Mouse (Mus musculus): ENCODE results near the gene Dennd1a. TPM values are rescaled to one million over a fixed set of nuclear protein-coding genes. Genes with fewer than 3 reads are reported as not detected.

Dennd1a gene
- polyA plus RNA-seq, 1 experiment from 2014 or later, result 16.4 TPM

DNA sequence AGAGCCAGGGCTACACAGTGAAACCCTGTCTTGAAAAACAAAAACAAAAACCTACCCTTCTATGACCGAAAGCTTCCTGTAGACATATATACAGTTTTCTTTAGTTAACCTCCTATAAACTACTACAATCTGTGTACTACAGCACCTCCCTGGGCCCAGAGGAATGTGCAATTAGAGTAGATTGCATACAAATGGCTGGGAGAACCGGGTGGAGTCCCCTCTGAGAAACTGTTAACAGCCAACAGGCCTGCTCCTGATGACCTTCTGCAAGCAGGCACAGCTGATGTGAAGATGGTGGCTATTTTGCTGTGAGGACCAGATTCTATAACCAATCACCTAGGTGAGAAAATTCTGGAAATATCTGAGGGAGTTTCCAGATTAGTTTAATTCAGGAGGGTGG is 1.0 kb upstream of the Dennd1a start:
- no peak overlapping the region for H3K27ac ChIP-seq
- H3K9me3 ChIP-seq (replicated peaks), result no peaks in the 10 kb centered on the region
- ATAC-seq (ENCODE audit: low FRiP score), result no peak
- 62% methylated on average over 2 of the region's 2 CpGs for WGBS
- H3K27me3 ChIP-seq, result no peaks in the 10 kb centered on the region
- H3K36me3 ChIP-seq, result no peaks in the 10 kb centered on the region
- no peak overlapping the region for H3K4me3 ChIP-seq
- H3K9ac ChIP-seq, result no peak overlapping the region
- no peak overlapping the region for H3K4me2 ChIP-seq (replicated peaks)
- H3K4me1 ChIP-seq, result peaks cover 11% of the 10 kb centered on the region

DNA sequence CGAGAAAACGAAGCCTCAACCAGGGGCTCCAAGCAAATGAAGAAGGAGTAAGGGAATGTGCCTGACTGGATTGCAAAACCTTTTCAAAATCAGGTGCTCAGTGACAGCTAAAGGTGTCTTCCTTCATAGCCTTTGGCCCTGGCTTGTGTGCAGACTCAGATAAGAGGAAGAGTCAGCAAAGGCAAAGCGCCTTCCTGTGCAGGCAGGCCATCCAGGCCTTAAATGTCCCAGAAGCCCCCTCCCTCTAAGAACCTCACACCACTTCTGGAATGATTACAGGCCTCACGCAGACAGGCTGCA is 807 bp downstream of the Dennd1a start:
- peaks cover 11% of the 10 kb centered on the region for H3K4me1 ChIP-seq
- peak overlapping the region; percentile 92 for H3K27ac ChIP-seq
- H3K27me3 ChIP-seq, result no peaks in the 10 kb centered on the region
- H3K9ac ChIP-seq, result peak overlapping the region; percentile 80
- WGBS, result 13% methylated on average over 4 of the region's 4 CpGs
- peak overlapping the region; percentile 83 for H3K4me3 ChIP-seq
- H3K4me2 ChIP-seq (replicated peaks), result peak overlapping the region; percentile 80
- H3K36me3 ChIP-seq, result no peaks in the 10 kb centered on the region
- ATAC-seq (ENCODE audit: low FRiP score), result no peak; the same call in 1 of the 2 replicates
- H3K9me3 ChIP-seq (replicated peaks), result no peaks in the 10 kb centered on the region

GRCm38 (mm10) chr2:38285781-38286432 is 1.3 kb downstream of the Dennd1a start:
- WGBS, result 66% methylated on average over 4 of the region's 4 CpGs
- Histone ChIP-seq H3K9me3 (replicated peaks) (no peaks in the 10 kb centered on the region), H3K27me3 (no peaks in the 10 kb centered on the region), H3K36me3 (no peaks in the 10 kb centered on the region), H3K4me3 (peak overlapping the region; percentile 83), H3K27ac (no peak overlapping the region), H3K4me2 (replicated peaks) (peak overlapping the region; percentile 80), H3K4me1 (peaks cover 11% of the 10 kb centered on the region), H3K9ac (peak overlapping the region; percentile 80)
- no peak for ATAC-seq (ENCODE audit: low FRiP score)

DNA sequence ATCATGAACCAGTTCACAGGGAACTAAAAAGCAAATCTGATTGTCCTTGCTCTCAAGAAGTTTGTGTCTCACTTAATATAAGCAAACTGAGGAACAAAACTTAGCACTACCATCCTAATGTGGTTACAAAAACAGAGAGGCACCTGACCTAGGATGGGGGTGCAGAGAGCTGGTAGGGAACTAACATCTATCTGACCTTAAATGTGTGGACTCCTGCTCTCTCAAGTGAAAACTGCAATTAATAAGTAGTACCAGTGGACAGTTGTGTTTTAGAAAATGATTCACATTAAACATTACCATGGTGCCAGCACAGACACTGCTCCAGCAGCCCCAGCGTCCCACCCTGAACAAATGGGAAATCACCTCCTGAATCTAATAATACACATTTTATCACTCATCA is 3.2 kb downstream of the Dennd1a start:
- peaks cover 11% of the 10 kb centered on the region for H3K4me1 ChIP-seq
- WGBS, result 87% methylated on average over 1 of the region's 1 CpGs
- no peak for ATAC-seq (ENCODE audit: low FRiP score)

DNA sequence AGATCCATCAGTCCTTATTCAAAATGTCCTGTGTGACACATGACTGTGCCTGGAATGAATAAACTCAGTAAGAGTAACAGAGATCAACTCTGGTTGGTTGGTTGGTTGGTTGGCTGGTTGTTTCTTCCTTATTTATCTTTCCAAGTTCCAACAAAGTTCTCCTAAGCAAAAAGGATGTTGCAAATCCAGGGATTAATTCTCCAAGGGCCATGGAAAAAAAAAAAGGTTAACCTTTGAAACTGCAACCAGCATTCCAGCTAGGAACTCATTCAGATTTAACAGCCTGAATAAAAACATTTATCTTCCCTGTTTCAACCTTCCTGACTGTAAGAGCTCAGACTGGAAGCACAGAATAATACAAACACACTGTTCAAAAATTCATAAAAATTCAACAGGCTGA is 6.8 kb downstream of the Dennd1a start:
- Histone ChIP-seq H3K36me3 (no peaks in the 10 kb centered on the region), H3K4me3 (no peak overlapping the region), H3K9ac (no peak overlapping the region), H3K4me2 (replicated peaks) (no peak overlapping the region), H3K9me3 (replicated peaks) (no peaks in the 10 kb centered on the region), H3K4me1 (no peaks in the 10 kb centered on the region), H3K27ac (no peak overlapping the region), H3K27me3 (no peaks in the 10 kb centered on the region)
- no peak for ATAC-seq (ENCODE audit: low FRiP score)

More for the DNA sequence above, 3.2 kb downstream of the Dennd1a start:
- H3K9ac ChIP-seq, result no peak overlapping the region
- H3K4me2 ChIP-seq (replicated peaks), result no peak overlapping the region
- no peak overlapping the region for H3K4me3 ChIP-seq
- no peaks in the 10 kb centered on the region for H3K36me3 ChIP-seq
- H3K27me3 ChIP-seq, result no peaks in the 10 kb centered on the region
- no peaks in the 10 kb centered on the region for H3K9me3 ChIP-seq (replicated peaks)
- H3K27ac ChIP-seq, result no peak overlapping the region

- WGBS, result 94% methylated on average over 2 of the region's 2 CpGs
- no peaks in the 10 kb centered on the region for H3K4me1 ChIP-seq
- H3K9me3 ChIP-seq (replicated peaks), result no peaks in the 10 kb centered on the region
Measured at GRCm38 (mm10) chr2:38274973-38275372, 12.2 kb downstream of the Dennd1a start.

GRCm38 (mm10) chr2:38263653-38264052 is 23.5 kb downstream of the Dennd1a start:
- Histone ChIP-seq H3K4me3 (no peak overlapping the region), H3K9ac (no peak overlapping the region), H3K36me3 (no peaks in the 10 kb centered on the region), H3K9me3 (replicated peaks) (no peaks in the 10 kb centered on the region), H3K4me1 (no peaks in the 10 kb centered on the region), H3K27me3 (no peaks in the 10 kb centered on the region), H3K27ac (no peak overlapping the region), H3K4me2 (replicated peaks) (no peak overlapping the region)
- 80% methylated on average over 2 of the region's 2 CpGs for whole genome bisulfite sequencing
- no peak for ATAC-seq (ENCODE audit: low FRiP score)

More at GRCm38 (mm10) chr2:38274973-38275372, 12.2 kb downstream of the Dennd1a start:
- Histone ChIP-seq H3K9ac (no peak overlapping the region), H3K36me3 (no peaks in the 10 kb centered on the region), H3K27ac (no peak overlapping the region), H3K4me3 (no peak overlapping the region), H3K27me3 (no peaks in the 10 kb centered on the region), H3K4me2 (replicated peaks) (no peak overlapping the region)
- ATAC-seq (ENCODE audit: low FRiP score), result no peak

- no peak overlapping the region for H3K4me3 ChIP-seq
- H3K4me1 ChIP-seq, result no peaks in the 10 kb centered on the region
- H3K9me3 ChIP-seq (replicated peaks), result no peaks in the 10 kb centered on the region
- no peak overlapping the region for H3K9ac ChIP-seq
- no peaks in the 10 kb centered on the region for H3K36me3 ChIP-seq
- no peak for ATAC-seq (ENCODE audit: low FRiP score)
- no peaks in the 10 kb centered on the region for H3K27me3 ChIP-seq
- H3K27ac ChIP-seq, result no peak overlapping the region
- no peak overlapping the region for H3K4me2 ChIP-seq (replicated peaks)
Measured at GRCm38 (mm10) chr2:38259052-38259451, 28.1 kb downstream of the Dennd1a start.

GRCm38 (mm10) chr2:38237616-38238015 is 49.6 kb downstream of the Dennd1a start:
- no peak overlapping the region for H3K27ac ChIP-seq
- no peak overlapping the region for H3K4me3 ChIP-seq
- 91% methylated on average over 1 of the region's 1 CpGs for WGBS
- ATAC-seq (ENCODE audit: low FRiP score), result no peak
- H3K9ac ChIP-seq, result no peak overlapping the region
- H3K4me1 ChIP-seq, result no peaks in the 10 kb centered on the region
- H3K4me2 ChIP-seq (replicated peaks), result no peak overlapping the region
- no peaks in the 10 kb centered on the region for H3K9me3 ChIP-seq (replicated peaks)
- no peaks in the 10 kb centered on the region for H3K27me3 ChIP-seq
- no peaks in the 10 kb centered on the region for H3K36me3 ChIP-seq

DNA sequence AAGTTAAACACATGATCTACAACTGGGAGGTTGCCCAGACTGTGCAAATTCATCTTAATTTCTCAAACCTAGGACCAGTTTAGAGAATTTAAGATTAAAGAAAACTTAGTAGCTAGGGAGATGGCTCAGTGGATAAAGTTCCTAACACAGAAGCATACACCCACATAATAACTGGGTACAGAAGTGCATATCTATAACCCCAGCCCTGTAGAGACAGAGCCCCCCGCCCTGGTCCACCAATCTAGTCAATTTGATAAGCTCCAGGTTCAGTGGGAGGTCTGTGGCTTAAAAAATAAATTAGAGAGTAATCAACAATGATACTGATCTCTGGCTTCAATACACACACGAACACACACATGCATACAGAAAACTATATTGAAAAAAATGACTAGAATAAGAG is 51.6 kb downstream of the Dennd1a start:
- no peak overlapping the region for H3K4me2 ChIP-seq (replicated peaks)
- no peaks in the 10 kb centered on the region for H3K4me1 ChIP-seq
- H3K27me3 ChIP-seq, result no peaks in the 10 kb centered on the region
- WGBS, result 97% methylated on average over 2 of the region's 2 CpGs
- no peak for ATAC-seq (ENCODE audit: low FRiP score)
- no peak overlapping the region for H3K9ac ChIP-seq
- no peak overlapping the region for H3K27ac ChIP-seq
- H3K36me3 ChIP-seq, result no peaks in the 10 kb centered on the region
- H3K4me3 ChIP-seq, result no peak overlapping the region
- no peaks in the 10 kb centered on the region for H3K9me3 ChIP-seq (replicated peaks)

DNA sequence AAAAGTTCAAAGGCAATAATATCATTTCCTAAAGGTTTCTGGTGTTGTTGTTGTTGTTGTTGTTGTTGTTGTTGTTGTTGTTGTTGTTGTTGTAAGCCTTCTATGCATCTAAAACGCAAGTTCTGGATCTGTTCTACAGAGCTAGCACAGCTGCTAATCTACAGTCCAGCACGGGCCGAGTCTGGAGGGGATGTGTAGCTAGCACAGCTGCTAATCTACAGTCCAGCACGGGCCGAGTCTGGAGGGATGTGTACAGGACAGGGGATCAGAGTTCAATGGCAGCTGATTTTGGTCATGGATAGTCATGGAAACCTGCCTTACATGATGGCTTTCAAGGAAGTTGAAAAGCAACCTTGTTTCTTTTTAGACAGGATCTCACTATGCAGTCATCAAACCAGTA is 57.3 kb downstream of the Dennd1a start:
- Histone ChIP-seq H3K36me3 (no peaks in the 10 kb centered on the region), H3K9ac (no peak overlapping the region), H3K4me3 (no peak overlapping the region), H3K4me1 (no peaks in the 10 kb centered on the region), H3K27ac (no peak overlapping the region), H3K27me3 (peaks cover 37% of the 10 kb centered on the region), H3K9me3 (replicated peaks) (no peaks in the 10 kb centered on the region), H3K4me2 (replicated peaks) (no peak overlapping the region)
- WGBS, result 90% methylated on average over 5 of the region's 5 CpGs
- no peak for ATAC-seq (ENCODE audit: low FRiP score)

GRCm38 (mm10) chr2:38223759-38224158 is 63.4 kb downstream of the Dennd1a start:
- no peak overlapping the region for H3K9ac ChIP-seq
- H3K27ac ChIP-seq, result no peak overlapping the region
- WGBS, result 34% methylated on average over 2 of the region's 2 CpGs
- no peaks in the 10 kb centered on the region for H3K36me3 ChIP-seq
- no peaks in the 10 kb centered on the region for H3K9me3 ChIP-seq (replicated peaks)
- no peak overlapping the region for H3K4me2 ChIP-seq (replicated peaks)
- peaks cover 7% of the 10 kb centered on the region for H3K4me1 ChIP-seq
- H3K27me3 ChIP-seq, result peaks cover 83% of the 10 kb centered on the region
- ATAC-seq (ENCODE audit: low FRiP score), result no peak
- no peak overlapping the region for H3K4me3 ChIP-seq

DNA sequence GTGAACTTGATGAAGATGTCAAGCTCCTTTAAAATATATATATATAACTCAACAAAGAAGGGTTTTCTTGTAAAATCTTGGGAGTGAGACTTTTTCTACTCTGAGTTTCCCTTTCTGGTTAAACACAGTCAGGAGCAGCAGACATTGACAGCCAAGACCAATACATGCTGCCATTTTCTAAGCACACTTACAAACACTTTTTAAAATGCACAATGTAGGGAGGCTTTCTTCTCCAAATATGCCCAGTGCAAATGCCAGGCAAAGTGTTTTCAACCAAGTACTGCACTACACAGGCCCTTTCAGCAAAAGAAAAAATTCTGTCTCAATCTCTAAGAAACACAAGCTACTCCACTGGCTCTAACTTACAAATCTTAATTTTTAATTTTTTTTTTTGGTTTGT is 65.7 kb downstream of the Dennd1a start:
- Histone ChIP-seq H3K4me3 (no peak overlapping the region), H3K27ac (no peak overlapping the region), H3K36me3 (no peaks in the 10 kb centered on the region), H3K9ac (no peak overlapping the region), H3K27me3 (peaks cover 81% of the 10 kb centered on the region), H3K9me3 (replicated peaks) (no peaks in the 10 kb centered on the region), H3K4me1 (peaks cover 7% of the 10 kb centered on the region), H3K4me2 (replicated peaks) (no peak overlapping the region)
- ATAC-seq (ENCODE audit: low FRiP score), result no peak
